Mouse (Mus musculus) left cerebral cortex, postnatal 36 days (tissue): Measurements from ENCODE around the gene Taf1c. TPM values are rescaled to one million over a fixed set of nuclear protein-coding genes. Genes with fewer than 3 reads are reported as not detected.

Experiments
- total RNA-seq, 2 experiments: library from RNA; stranded (reverse); gene quantifications; 2 replicates each; pipeline ENCODE4 v1.2.3; 2021

Gene Taf1c
- total RNA-seq, 2 experiments from 2014 or later: 10.1 to 10.3 TPM

Other genes starting within 250 kb of the Taf1c start
- 10 to 100 TPM; 29.4 to 33.8 TPM for gene Mlycd, start 210.3 kb downstream of the Taf1c start, total RNA-seq
- under 1 TPM; 0.34 to 0.81 TPM for gene Osgin1, start 171.1 kb downstream of the Taf1c start, total RNA-seq
- 10 to 100 TPM; 60.4 to 67.1 TPM for gene Necab2, start 158.5 kb downstream of the Taf1c start, total RNA-seq
- under 1 TPM; 0.29 to 0.81 TPM for gene Slc38a8, start 103.5 kb downstream of the Taf1c start, total RNA-seq
- 10 to 100 TPM; 65.4 to 74.4 TPM for gene Mbtps1, start 46.5 kb downstream of the Taf1c start, total RNA-seq
- 10 to 100 TPM; 43.2 to 43.6 TPM for gene Hsdl1, start 30.0 kb downstream of the Taf1c start, total RNA-seq
- under 1 TPM; 0.10 to 0.18 TPM for gene Dnaaf1, start 30.0 kb downstream of the Taf1c start, total RNA-seq
- gene Adad2, start 7.5 kb upstream of the Taf1c start, total RNA-seq: under 1 TPM in 1 of 2 experiments, not detected in 1; 0.15 TPM
- gene Kcng4, start 30.5 kb upstream of the Taf1c start, total RNA-seq: 1 to 10 TPM; 3.1 to 3.7 TPM
- 10 to 100 TPM in 1 of 2 experiments, 1 to 10 TPM in 1; 7.3 to 10.7 TPM for gene Wfdc1, start 61.1 kb upstream of the Taf1c start, total RNA-seq
- gene Atp2c2, start 94.8 kb upstream of the Taf1c start, total RNA-seq: 1 to 10 TPM; 2.0 to 2.6 TPM
- 10 to 100 TPM; 14.3 to 14.5 TPM for gene Tldc1, start 173.2 kb upstream of the Taf1c start, total RNA-seq
- gene Cotl1, start 235.3 kb upstream of the Taf1c start, total RNA-seq: 10 to 100 TPM; 56.9 to 57.0 TPM